Mouse (Mus musculus): Measurements from ENCODE around the gene Palm3. TPM values are rescaled to one million over a fixed set of nuclear protein-coding genes. Genes with fewer than 3 reads are reported as not detected.
A peak's percentile ranks its signal among the peaks of the same experiment; 100 is the strongest.

Palm3 gene
- polyA plus RNA-seq, 1 experiment from 2014 or later, result 48.0 TPM

DNA sequence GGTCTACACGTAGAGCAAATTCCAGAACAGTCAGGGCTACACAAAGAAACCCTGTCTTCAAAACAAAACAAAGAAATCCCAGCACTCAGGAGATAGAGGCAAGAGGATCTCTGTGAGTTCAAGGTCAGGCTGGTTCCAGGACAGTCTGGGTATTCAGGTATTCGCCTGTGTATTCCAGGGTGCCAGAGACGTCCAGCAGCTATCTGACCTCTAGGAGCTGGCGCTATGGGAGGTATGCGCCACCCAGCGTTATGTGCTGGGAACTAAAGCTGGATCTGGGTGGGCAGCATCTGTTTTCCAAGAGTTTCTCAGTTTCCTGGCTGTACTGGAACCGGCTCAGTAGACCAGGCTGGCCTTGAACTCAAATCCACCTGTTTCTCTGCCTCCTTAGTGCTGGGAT is 12.9 kb upstream of the Palm3 start:
- in situ Hi-C loops (cut with MboI; ENCODE audit: low pct_unique_long_range_greater_than_20kb), result loop anchor here (10.0 to 25.0 kb wide), 2 partner anchors 166 to 654 kb away; partner anchors contain the start of gene Ier2
- ChIA-PET CTCF (interaction anchor here (0.7 to 2.1 kb wide), 4 partner anchors 9 to 29 kb away, joined by 3 to 6 read pairs (median 3); no protein-coding TSS in a partner anchor), POLR2A (interaction anchor here (0.5 to 0.7 kb wide), 2 partner anchors 15 to 22 kb away, joined by 3 read pairs; no protein-coding TSS in a partner anchor)
- DNase-seq (ENCODE audit: low read depth, low spot score) (no peak), ATAC-seq (no peak)
- no peaks in the 10 kb centered on the region for H3K27me3 ChIP-seq
- TF ChIP-seq CTCF (IDR thresholded peaks at IDR 0.05), result no peak

DNA sequence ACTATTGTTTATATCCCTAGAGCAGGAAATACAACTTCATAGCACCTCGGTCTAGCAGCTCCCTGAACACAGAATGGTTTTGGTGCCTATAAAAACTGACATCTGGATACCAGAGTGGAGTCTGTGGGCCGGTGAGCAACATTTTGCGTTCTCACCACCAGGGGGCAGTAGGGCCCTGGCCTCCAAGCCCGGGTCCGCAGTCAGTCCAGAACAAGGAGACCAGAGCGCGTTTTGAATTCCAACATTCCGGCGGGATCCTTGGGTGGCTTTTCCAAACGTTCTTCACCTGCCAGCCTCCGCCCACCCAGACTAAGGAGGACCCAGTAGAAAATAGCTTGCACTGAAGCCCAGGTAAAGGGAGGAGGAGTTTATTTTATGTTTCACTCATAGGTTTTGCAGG is 11.4 kb upstream of the Palm3 start:
- no peak for DNase-seq (ENCODE audit: low read depth, low spot score)
- ChIA-PET POLR2A (interaction anchor here (0.5 to 2.8 kb wide), 2 partner anchors 12 to 167 kb away, joined by 6 to 8 read pairs; partner anchors contain the start of gene Palm3), CTCF (interaction anchor here (1.0 to 2.1 kb wide), 11 partner anchors 10 to 197 kb away, joined by 3 to 6 read pairs (median 4); no protein-coding TSS in a partner anchor)
- in situ Hi-C loops (cut with MboI; ENCODE audit: low pct_unique_long_range_greater_than_20kb), result loop anchor here (5.0 to 25.0 kb wide), 3 partner anchors 52 to 652 kb away; partner anchors contain the start of gene Ier2
- TF ChIP-seq CTCF (IDR thresholded peaks at IDR 0.05), result no peak
- H3K27me3 ChIP-seq, result no peaks in the 10 kb centered on the region
- peak; percentile 38 for ATAC-seq

DNA sequence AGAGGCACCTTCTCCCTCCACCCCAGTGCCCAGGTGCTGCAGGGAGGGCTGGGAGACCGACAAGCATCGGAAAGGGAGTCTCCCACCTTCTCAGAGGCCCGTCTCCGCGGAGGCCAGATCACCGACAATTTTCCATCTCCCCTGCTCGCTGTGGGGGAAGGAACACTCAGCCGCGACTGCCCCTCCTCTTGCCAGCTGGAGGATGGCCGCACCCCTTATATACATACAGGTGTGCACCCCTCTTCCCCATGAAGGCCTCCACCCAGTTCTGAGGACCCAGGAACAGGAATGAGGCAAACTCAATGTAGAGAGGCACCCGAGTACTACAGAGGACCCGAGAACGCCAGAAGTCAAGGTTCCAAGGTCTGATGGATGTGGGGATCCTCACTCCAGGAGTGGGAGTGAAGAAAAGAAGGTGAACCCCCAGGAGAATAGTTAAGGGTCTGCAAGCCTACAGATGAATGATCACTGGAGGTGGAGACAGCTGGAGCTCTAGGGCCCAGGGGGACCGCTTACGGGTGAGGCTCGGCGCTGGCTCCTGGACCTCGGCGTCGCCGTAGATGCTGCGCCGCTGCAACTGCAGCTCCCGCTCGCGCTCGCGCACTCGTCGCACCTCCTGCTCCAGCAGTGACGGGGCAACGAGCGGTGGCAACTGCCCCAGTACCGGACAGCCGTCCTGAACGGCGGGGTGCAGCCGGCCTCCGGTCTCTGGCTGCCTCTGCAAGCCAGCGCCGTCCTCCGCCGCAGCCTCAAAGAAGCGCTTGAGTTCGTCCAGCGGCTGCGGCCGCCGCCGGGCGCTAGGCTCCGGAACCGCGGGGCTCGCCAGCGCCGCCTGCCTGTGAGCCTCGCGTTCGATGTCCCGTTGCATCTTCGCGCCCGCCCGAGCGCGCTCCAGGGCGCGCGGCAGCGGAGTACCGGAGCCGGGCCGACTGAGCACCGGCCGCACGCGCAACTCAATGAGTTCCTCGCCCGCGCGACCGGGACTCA is 10.4 kb upstream of the Palm3 start:
- ATAC-seq, result peak; percentile 66
- in situ Hi-C loops (cut with MboI; ENCODE audit: low pct_unique_long_range_greater_than_20kb), result loop anchor here (5.0 to 25.0 kb wide), 2 partner anchors 51 to 651 kb away; partner anchors contain the start of gene Ier2
- no peak for TF ChIP-seq CTCF (IDR thresholded peaks at IDR 0.05)

DNA sequence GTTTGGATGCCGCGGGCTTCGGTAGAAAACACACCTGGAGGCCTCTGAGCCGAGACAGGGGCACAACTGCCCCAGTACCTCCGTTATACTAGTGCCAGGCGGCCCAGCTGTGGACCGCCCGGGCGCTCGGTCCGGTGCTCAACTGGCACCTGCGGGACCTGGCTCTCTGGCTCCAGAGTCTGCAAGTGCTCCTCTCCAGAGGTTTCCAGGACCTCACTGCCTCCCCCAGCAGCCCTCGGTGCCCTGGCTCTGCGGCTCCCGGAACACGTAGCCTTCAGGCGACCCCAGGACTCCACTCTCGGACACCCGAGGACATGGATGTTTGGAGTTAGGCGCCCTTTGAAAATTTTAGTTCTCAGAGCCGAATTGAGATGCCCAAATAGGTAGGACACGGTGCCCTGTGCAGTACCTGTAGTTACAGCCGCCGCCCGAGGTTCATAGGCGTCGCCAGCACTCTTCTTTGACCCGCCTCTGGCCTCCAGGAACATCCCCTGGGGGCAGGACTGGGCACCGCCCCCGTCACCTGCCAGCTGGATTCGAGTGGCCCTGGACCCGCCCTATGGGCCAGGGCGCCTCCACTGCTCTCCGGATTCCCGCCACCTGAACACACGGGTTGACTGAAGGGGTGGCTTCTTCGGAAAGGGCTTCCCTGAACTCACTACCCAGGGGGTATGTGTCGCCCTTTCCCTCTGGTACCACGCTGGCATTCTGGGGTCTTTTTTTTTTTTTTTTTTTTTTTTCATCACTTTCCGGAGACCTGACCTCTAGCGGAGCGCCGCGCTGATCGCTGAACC is 9.4 kb upstream of the Palm3 start, which contains the start of gene 2210011C24Rik:
TSS of gene 2210011C24Rik (minus strand) at position 467 of the 794 bp plus-strand sequence.
- ChIA-PET POLR2A (interaction anchor here (0.7 to 2.8 kb wide), 4 partner anchors 10 to 38 kb away, joined by 3 to 8 read pairs (median 4); partner anchors contain the start of gene Palm3), CTCF (interaction anchor here (1.5 to 2.1 kb wide), 2 partner anchors 12 to 25 kb away, joined by 4 to 6 read pairs; no protein-coding TSS in a partner anchor)
- ATAC-seq (no peak), DNase-seq (ENCODE audit: low read depth, low spot score) (no peak)
- H3K27me3 ChIP-seq, result no peaks in the 10 kb centered on the region
- in situ Hi-C loops (cut with MboI; ENCODE audit: low pct_unique_long_range_greater_than_20kb), result loop anchor here (5.0 to 25.0 kb wide), 2 partner anchors 50 to 650 kb away; partner anchors contain the start of gene Ier2
- no peak for TF ChIP-seq CTCF (IDR thresholded peaks at IDR 0.05)

More for the DNA sequence above, 10.4 kb upstream of the Palm3 start:
- no peak for DNase-seq (ENCODE audit: low read depth, low spot score)
- ChIA-PET POLR2A (interaction anchor here (1.3 to 2.8 kb wide), 2 partner anchors 11 to 17 kb away, joined by 3 to 8 read pairs; partner anchors contain the start of gene Palm3), CTCF (interaction anchor here (1.0 to 2.1 kb wide), 11 partner anchors 9 to 196 kb away, joined by 3 to 6 read pairs (median 4); no protein-coding TSS in a partner anchor)
- H3K27me3 ChIP-seq, result no peaks in the 10 kb centered on the region

DNA sequence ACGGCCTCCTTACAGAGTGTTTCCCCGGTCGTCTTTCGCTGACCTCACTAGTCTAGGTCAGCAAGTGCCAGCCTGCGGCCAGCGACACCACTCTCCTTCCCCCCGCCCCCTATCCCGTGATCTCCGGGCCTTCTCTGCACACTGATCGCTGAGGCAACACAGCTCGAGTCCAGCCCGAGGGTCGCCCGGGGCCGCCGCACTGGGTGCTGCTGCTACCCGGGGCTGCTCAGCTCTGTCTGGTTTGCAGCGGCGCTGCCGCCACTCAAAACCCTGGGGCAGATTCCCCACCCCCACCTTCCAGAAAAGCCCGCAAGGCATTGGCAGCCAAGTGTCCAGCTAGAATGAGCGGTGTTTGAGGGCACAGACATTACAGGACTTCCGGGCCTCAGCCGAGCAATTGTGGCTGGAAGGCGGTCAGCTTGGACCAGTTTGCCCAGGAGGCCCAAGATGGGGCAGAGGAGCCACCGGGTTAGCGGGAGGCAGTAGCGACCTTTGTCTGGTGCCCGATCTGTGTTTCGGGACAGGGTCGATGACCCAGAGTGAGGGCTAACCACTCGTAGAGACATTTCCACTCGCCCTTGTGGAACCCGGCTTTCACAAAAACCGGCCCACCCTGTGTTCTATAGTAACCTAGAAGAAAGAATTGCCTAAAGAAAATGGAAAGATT is 8.6 kb upstream of the Palm3 start:
- no peaks in the 10 kb centered on the region for H3K27me3 ChIP-seq
- ChIA-PET CTCF (no interaction called here), POLR2A (interaction anchor here (0.6 to 2.8 kb wide), 2 partner anchors 9 to 151 kb away, joined by 3 to 8 read pairs; partner anchors contain the start of gene Palm3)
- TF ChIP-seq CTCF (IDR thresholded peaks at IDR 0.05), result no peak
- DNase-seq (ENCODE audit: low read depth, low spot score) (no peak), ATAC-seq (no peak)
- in situ Hi-C loops (cut with MboI; ENCODE audit: low pct_unique_long_range_greater_than_20kb), result loop anchor here (5.0 to 25.0 kb wide), 2 partner anchors 50 to 650 kb away; partner anchors contain the start of gene Ier2

DNA sequence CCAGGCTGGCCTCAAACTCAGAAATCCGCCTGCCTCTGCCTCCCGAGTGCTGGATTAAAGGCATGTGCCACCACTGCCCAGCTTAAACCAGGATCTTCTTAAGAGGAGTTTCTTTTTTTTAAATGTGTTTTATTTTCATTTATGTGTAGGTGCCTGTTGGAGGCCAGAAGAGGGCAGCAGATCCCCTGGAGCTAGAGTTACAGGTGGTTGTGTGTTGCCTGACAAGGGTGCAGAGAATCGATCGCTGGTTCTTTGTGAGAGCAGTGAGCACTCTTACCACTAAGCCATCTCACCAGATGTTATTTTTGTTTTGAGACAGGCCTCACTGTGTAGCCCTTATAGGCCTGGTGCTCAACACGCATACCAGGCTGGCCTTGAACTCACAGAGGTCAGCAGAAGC is 5.4 kb upstream of the Palm3 start:
- in situ Hi-C loops (cut with MboI; ENCODE audit: low pct_unique_long_range_greater_than_20kb), result loop anchor here (25.0 kb wide), 1 partner anchor 646 kb away; the partner anchor contains the start of gene Ier2
- ATAC-seq (no peak), DNase-seq (ENCODE audit: low read depth, low spot score) (no peak)
- POLR2A ChIA-PET, result no interaction called here
- no peaks in the 10 kb centered on the region for H3K27me3 ChIP-seq
- TF ChIP-seq CTCF (IDR thresholded peaks at IDR 0.05), result no peak
- CTCF ChIA-PET, result no interaction called here

DNA sequence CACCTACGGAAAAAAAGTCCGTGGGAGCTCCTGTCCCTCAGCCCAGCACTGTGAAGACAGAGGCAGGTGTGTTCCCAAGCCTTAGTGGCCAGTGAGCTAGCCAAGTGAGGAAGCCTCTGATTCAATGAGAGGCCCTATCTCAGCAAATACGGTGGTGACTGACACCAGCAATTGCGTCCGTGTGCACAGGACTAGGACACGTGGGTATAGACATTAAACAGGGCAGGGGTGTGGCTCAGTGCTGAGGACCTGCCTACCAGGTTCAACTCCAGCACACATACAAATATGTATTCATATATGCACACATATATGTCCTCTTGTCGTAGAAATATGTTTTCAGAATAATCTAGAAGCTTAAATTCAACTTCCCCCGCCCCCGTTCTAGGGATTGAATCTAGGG is 1.5 kb upstream of the Palm3 start:
- in situ Hi-C loops (cut with MboI; ENCODE audit: low pct_unique_long_range_greater_than_20kb), result loop anchor here (25.0 kb wide), 1 partner anchor 643 kb away; the partner anchor contains the start of gene Ier2
- POLR2A ChIA-PET, result interaction anchor here (0.7 kb wide), 1 partner anchor 203 kb away, joined by 4 read pairs; no protein-coding TSS in a partner anchor
- no peaks in the 10 kb centered on the region for H3K27me3 ChIP-seq
- ATAC-seq (no peak), DNase-seq (ENCODE audit: low read depth, low spot score) (no peak)
- no peak for TF ChIP-seq CTCF (IDR thresholded peaks at IDR 0.05)
- CTCF ChIA-PET, result interaction anchor here (1.1 kb wide), 1 partner anchor 9 kb away, joined by 4 read pairs; no protein-coding TSS in a partner anchor

DNA sequence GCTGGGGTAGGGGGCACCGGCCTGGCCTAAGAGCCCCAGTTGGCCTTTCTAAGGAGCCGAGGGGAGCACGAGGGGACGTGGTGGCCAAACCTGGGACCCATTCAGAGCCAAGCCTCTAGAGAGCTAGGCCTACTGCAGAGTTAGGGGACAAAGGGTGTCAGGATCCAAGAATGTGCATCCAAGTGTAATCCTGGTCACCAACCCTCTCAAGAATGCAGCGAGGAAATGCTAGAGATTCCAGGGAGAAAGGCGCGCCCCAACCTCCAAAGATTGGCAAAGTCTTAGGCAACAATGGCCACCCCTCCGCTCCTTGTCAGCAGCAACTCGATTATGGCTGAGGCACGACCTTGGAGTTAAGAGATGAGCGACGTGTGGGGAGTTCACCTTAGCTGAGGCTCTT is 298 bp downstream of the Palm3 start:
- DNase-seq (ENCODE audit: low read depth, low spot score), result no peak
- TF ChIP-seq CTCF (IDR thresholded peaks at IDR 0.05), result no peak
- ChIA-PET POLR2A (interaction anchor here (1.2 to 1.6 kb wide), 2 partner anchors 10 to 17 kb away, joined by 3 to 8 read pairs; partner anchors contain the start of gene 2210011C24Rik), CTCF (no interaction called here)
- peak; percentile 69 for ATAC-seq
- in situ Hi-C loops (cut with MboI; ENCODE audit: low pct_unique_long_range_greater_than_20kb), result loop anchor here (25.0 kb wide), 1 partner anchor 641 kb away; the partner anchor contains the start of gene Ier2
- no peaks in the 10 kb centered on the region for H3K27me3 ChIP-seq

DNA sequence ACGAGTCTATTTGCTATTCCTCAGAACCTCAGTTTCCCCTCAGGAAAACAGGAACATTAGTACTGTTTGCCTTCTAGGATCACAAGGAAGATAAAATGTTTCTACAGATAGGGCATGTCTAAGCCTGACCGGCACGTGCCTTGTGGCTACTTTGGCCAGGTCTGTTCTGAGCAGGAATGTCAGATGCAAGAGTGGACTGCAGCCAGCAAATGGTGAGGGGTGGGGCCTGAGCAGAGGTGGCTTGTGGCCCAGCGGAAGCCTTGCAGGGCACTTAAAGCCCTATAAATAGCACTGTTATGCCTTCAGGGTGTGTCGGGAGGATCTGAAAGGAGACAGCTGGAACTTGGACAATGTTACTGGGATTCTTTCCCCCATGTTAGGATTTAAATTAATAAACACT is 1.8 kb downstream of the Palm3 start:
- DNase-seq (ENCODE audit: low read depth, low spot score) (no peak), ATAC-seq (peak; percentile 31)
- H3K27me3 ChIP-seq, result no peaks in the 10 kb centered on the region
- in situ Hi-C loops (cut with MboI; ENCODE audit: low pct_unique_long_range_greater_than_20kb), result loop anchor here (25.0 kb wide), 1 partner anchor 639 kb away; the partner anchor contains the start of gene Ier2
- CTCF ChIA-PET, result interaction anchor here (1.1 kb wide), 1 partner anchor 15 kb away, joined by 6 read pairs; no protein-coding TSS in a partner anchor
- POLR2A ChIA-PET, result interaction anchor here (0.5 to 0.8 kb wide), 3 partner anchors 14 to 59 kb away, joined by 3 read pairs; no protein-coding TSS in a partner anchor
- TF ChIP-seq CTCF (IDR thresholded peaks at IDR 0.05), result no peak
